Mouse (Mus musculus): ENCODE data around the gene Zbtb20. TPM values are rescaled to one million over a fixed set of nuclear protein-coding genes. Genes with fewer than 3 reads are reported as not detected.
A peak's percentile ranks its signal among the peaks of the same experiment; 100 is the strongest.

Zbtb20 gene
- polyA plus RNA-seq, 1 experiment from 2014 or later: 54.7 TPM

GRCm38 (mm10) chr16:43574006-43574764, 698.5 kb downstream of the Zbtb20 start:
- H3K36me3 ChIP-seq (ENCODE audit: control insufficient read depth, insufficient read depth, low read length): no peaks in the 10 kb centered on the region; the same call in 1 of the 2 replicates

GRCm38 (mm10) chr16:43575066-43575465, 699.4 kb downstream of the Zbtb20 start:
- no peak overlapping the region for H3K4me3 ChIP-seq (ENCODE audit: low read depth, low read length)
- H3K4me1 ChIP-seq (replicated peaks; ENCODE audit: control insufficient read depth, insufficient read depth, low read length): peaks cover 21% of the 10 kb centered on the region
- H3K27ac ChIP-seq (ENCODE audit: low read depth, low read length): 0 out of 2 replicates have a peak overlapping the region, but pooled peaks have one; percentile 19
- WGBS: 49% methylated on average over 4 of the region's 4 CpGs
- H3K4me2 ChIP-seq (ENCODE audit: low read depth, low read length, severe bottlenecking): no peak overlapping the region
- no peaks in the 10 kb centered on the region; the same call in 1 of the 2 replicates for H3K36me3 ChIP-seq (ENCODE audit: control insufficient read depth, insufficient read depth, low read length)
- H3K9me3 ChIP-seq (ENCODE audit: control insufficient read depth, low read length): no peaks in the 10 kb centered on the region
- DNase-seq (ENCODE audit: low spot score): no peak
- ATAC-seq (replicated peaks; ENCODE audit: low FRiP score): 0 out of 2 replicates have a peak, but pooled peaks have one; percentile 18
- H3K27me3 ChIP-seq (ENCODE audit: control insufficient read depth, insufficient read depth, low read length): no peaks in the 10 kb centered on the region
- H3K9ac ChIP-seq (ENCODE audit: low read length): peak overlapping the region; percentile 5; the same call in 1 of the 2 replicates

More at GRCm38 (mm10) chr16:43574006-43574764, 698.5 kb downstream of the Zbtb20 start:
- no peak overlapping the region for H3K4me2 ChIP-seq (ENCODE audit: low read depth, low read length, severe bottlenecking)
- no peak overlapping the region for H3K4me3 ChIP-seq (ENCODE audit: low read depth, low read length)
- ATAC-seq (replicated peaks; ENCODE audit: low FRiP score): peak; percentile 71
- WGBS: 51% methylated on average over 7 of the region's 7 CpGs
- DNase-seq (ENCODE audit: low spot score): peak; percentile 87
- no peaks in the 10 kb centered on the region for H3K9me3 ChIP-seq (ENCODE audit: control insufficient read depth, low read length)
- H3K27ac ChIP-seq (ENCODE audit: low read depth, low read length): peak overlapping the region; percentile 34; the same call in 1 of the 2 replicates
- no peaks in the 10 kb centered on the region for H3K27me3 ChIP-seq (ENCODE audit: control insufficient read depth, insufficient read depth, low read length)
- no peak overlapping the region for H3K9ac ChIP-seq (ENCODE audit: low read length)
- peaks cover 21% of the 10 kb centered on the region for H3K4me1 ChIP-seq (replicated peaks; ENCODE audit: control insufficient read depth, insufficient read depth, low read length)

- Histone ChIP-seq H3K36me3 (ENCODE audit: control insufficient read depth, insufficient read depth, low read length) (no peaks in the 10 kb centered on the region; the same call in 1 of the 2 replicates), H3K27ac (ENCODE audit: low read depth, low read length) (0 out of 2 replicates have a peak overlapping the region, but pooled peaks have one; percentile 19), H3K27me3 (ENCODE audit: control insufficient read depth, insufficient read depth, low read length) (no peaks in the 10 kb centered on the region), H3K9ac (ENCODE audit: low read length) (peak overlapping the region; percentile 5; the same call in 1 of the 2 replicates), H3K9me3 (ENCODE audit: control insufficient read depth, low read length) (no peaks in the 10 kb centered on the region), H3K4me1 (replicated peaks; ENCODE audit: control insufficient read depth, insufficient read depth, low read length) (peaks cover 21% of the 10 kb centered on the region), H3K4me2 (ENCODE audit: low read depth, low read length, severe bottlenecking) (no peak overlapping the region), H3K4me3 (ENCODE audit: low read depth, low read length) (no peak overlapping the region)
- DNase-seq (ENCODE audit: low spot score) (no peak), ATAC-seq (replicated peaks; ENCODE audit: low FRiP score) (no peak)
- WGBS: 50% methylated on average over 9 of the region's 9 CpGs
Measured at GRCm38 (mm10) chr16:43575507-43575906, 699.8 kb downstream of the Zbtb20 start.

- Histone ChIP-seq H3K9ac (ENCODE audit: low read length) (no peak overlapping the region; the same call in 1 of the 2 replicates), H3K4me3 (ENCODE audit: low read depth, low read length) (no peak overlapping the region), H3K27me3 (ENCODE audit: control insufficient read depth, insufficient read depth, low read length) (no peaks in the 10 kb centered on the region), H3K4me1 (replicated peaks; ENCODE audit: control insufficient read depth, insufficient read depth, low read length) (peaks cover 21% of the 10 kb centered on the region), H3K36me3 (ENCODE audit: control insufficient read depth, insufficient read depth, low read length) (no peaks in the 10 kb centered on the region; the same call in 1 of the 2 replicates), H3K27ac (ENCODE audit: low read depth, low read length) (no peak overlapping the region), H3K4me2 (ENCODE audit: low read depth, low read length, severe bottlenecking) (no peak overlapping the region), H3K9me3 (ENCODE audit: control insufficient read depth, low read length) (no peaks in the 10 kb centered on the region)
- peak; percentile 63 for DNase-seq (ENCODE audit: low spot score)
- WGBS: 21% methylated on average over 10 of the region's 10 CpGs
- no peak for ATAC-seq (replicated peaks; ENCODE audit: low FRiP score)
Measured at GRCm38 (mm10) chr16:43577399-43577798, 701.7 kb downstream of the Zbtb20 start.

GRCm38 (mm10) chr16:43578351-43578750, 702.7 kb downstream of the Zbtb20 start:
- ATAC-seq (replicated peaks; ENCODE audit: low FRiP score) (no peak), DNase-seq (ENCODE audit: low spot score) (no peak)
- H3K27ac ChIP-seq (ENCODE audit: low read depth, low read length): no peak overlapping the region
- H3K27me3 ChIP-seq (ENCODE audit: control insufficient read depth, insufficient read depth, low read length): no peaks in the 10 kb centered on the region
- H3K4me2 ChIP-seq (ENCODE audit: low read depth, low read length, severe bottlenecking): no peak overlapping the region
- 58% methylated on average over 5 of the region's 5 CpGs for WGBS
- no peak overlapping the region for H3K9ac ChIP-seq (ENCODE audit: low read length)
- H3K36me3 ChIP-seq (ENCODE audit: control insufficient read depth, insufficient read depth, low read length): no peaks in the 10 kb centered on the region; the same call in 1 of the 2 replicates
- H3K4me3 ChIP-seq (ENCODE audit: low read depth, low read length): no peak overlapping the region
- H3K4me1 ChIP-seq (replicated peaks; ENCODE audit: control insufficient read depth, insufficient read depth, low read length): peaks cover 14% of the 10 kb centered on the region
- H3K9me3 ChIP-seq (ENCODE audit: control insufficient read depth, low read length): no peaks in the 10 kb centered on the region

- H3K27me3 ChIP-seq (ENCODE audit: control insufficient read depth, insufficient read depth, low read length): no peaks in the 10 kb centered on the region
- peaks cover 14% of the 10 kb centered on the region for H3K4me1 ChIP-seq (replicated peaks; ENCODE audit: control insufficient read depth, insufficient read depth, low read length)
- no peak for ATAC-seq (replicated peaks; ENCODE audit: low FRiP score)
- no peak overlapping the region for H3K4me2 ChIP-seq (ENCODE audit: low read depth, low read length, severe bottlenecking)
- no peaks in the 10 kb centered on the region; the same call in 1 of the 2 replicates for H3K36me3 ChIP-seq (ENCODE audit: control insufficient read depth, insufficient read depth, low read length)
- no peak overlapping the region for H3K9ac ChIP-seq (ENCODE audit: low read length)
- H3K4me3 ChIP-seq (ENCODE audit: low read depth, low read length): no peak overlapping the region
- H3K9me3 ChIP-seq (ENCODE audit: control insufficient read depth, low read length): no peaks in the 10 kb centered on the region
- 96% methylated on average over 4 of the region's 4 CpGs for WGBS
- H3K27ac ChIP-seq (ENCODE audit: low read depth, low read length): no peak overlapping the region
- DNase-seq (ENCODE audit: low spot score): no peak
Measured at GRCm38 (mm10) chr16:43579111-43579510, 703.4 kb downstream of the Zbtb20 start.

GRCm38 (mm10) chr16:43580321-43580822, 704.7 kb downstream of the Zbtb20 start:
- Histone ChIP-seq H3K27ac (ENCODE audit: low read depth, low read length) (no peak overlapping the region), H3K4me1 (replicated peaks; ENCODE audit: control insufficient read depth, insufficient read depth, low read length) (peaks cover 5% of the 10 kb centered on the region), H3K36me3 (ENCODE audit: control insufficient read depth, insufficient read depth, low read length) (no peaks in the 10 kb centered on the region; the same call in 1 of the 2 replicates), H3K9me3 (ENCODE audit: control insufficient read depth, low read length) (no peaks in the 10 kb centered on the region), H3K4me2 (ENCODE audit: low read depth, low read length, severe bottlenecking) (no peak overlapping the region), H3K9ac (ENCODE audit: low read length) (no peak overlapping the region), H3K27me3 (ENCODE audit: control insufficient read depth, insufficient read depth, low read length) (no peaks in the 10 kb centered on the region), H3K4me3 (ENCODE audit: low read depth, low read length) (no peak overlapping the region)
- DNase-seq (ENCODE audit: low spot score): no peak
- ATAC-seq (replicated peaks; ENCODE audit: low FRiP score): no peak
- 90% methylated on average over 6 of the region's 6 CpGs for WGBS

- WGBS: 92% methylated on average over 4 of the region's 4 CpGs
- Histone ChIP-seq H3K27me3 (ENCODE audit: control insufficient read depth, insufficient read depth, low read length) (no peaks in the 10 kb centered on the region), H3K27ac (ENCODE audit: low read depth, low read length) (no peak overlapping the region), H3K4me1 (replicated peaks; ENCODE audit: control insufficient read depth, insufficient read depth, low read length) (peaks cover 2% of the 10 kb centered on the region; the same call in 1 of the 2 replicates), H3K4me3 (ENCODE audit: low read depth, low read length) (no peak overlapping the region), H3K9me3 (ENCODE audit: control insufficient read depth, low read length) (no peaks in the 10 kb centered on the region), H3K36me3 (ENCODE audit: control insufficient read depth, insufficient read depth, low read length) (no peaks in the 10 kb centered on the region; the same call in 1 of the 2 replicates), H3K9ac (ENCODE audit: low read length) (no peak overlapping the region), H3K4me2 (ENCODE audit: low read depth, low read length, severe bottlenecking) (no peak overlapping the region)
- ATAC-seq (replicated peaks; ENCODE audit: low FRiP score): no peak
- DNase-seq (ENCODE audit: low spot score): no peak
Measured at GRCm38 (mm10) chr16:43581551-43581950, 705.9 kb downstream of the Zbtb20 start.

Measured in forebrain, embryonic 11.5 days (tissue).